Mouse (Mus musculus): ENCODE data around the gene Smarcc2. TPM values are rescaled to one million over a fixed set of nuclear protein-coding genes. Genes with fewer than 3 reads are reported as not detected.

Smarcc2 gene
- total and polyA plus RNA-seq, 2 experiments from 2014 or later = 32.9 to 40.8 TPM

DNA sequence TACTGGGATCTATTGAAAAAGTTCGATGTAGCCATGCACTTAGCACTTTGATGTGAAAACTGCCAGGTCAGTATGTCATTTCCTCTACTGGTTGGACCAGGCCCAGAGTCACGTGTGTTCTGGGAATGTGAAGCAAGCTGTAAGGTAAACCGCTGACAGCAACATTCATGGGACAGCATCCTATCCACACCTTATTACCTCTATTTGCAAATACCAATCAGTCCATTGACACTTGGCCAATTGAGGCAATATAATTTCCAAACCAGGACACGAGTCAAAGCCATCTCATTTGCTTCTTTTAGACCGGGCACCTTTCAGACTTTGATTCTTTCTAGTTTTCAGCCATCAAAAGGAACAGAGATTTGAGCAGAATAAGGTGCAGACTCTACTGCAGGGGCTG is 30.0 kb upstream of the Smarcc2 start:
- Histone ChIP-seq H3K27me3 (ENCODE audit: control insufficient read depth, insufficient read depth, low read length) (no peaks in the 10 kb centered on the region), H3K27ac (ENCODE audit: low read depth) (no peak overlapping the region), H3K4me2 (ENCODE audit: low read depth, low read length) (no peak overlapping the region), H3K4me1 (ENCODE audit: control insufficient read depth, insufficient read depth) (no peaks in the 10 kb centered on the region), H3K4me3 (ENCODE audit: low read depth, low read length) (no peak overlapping the region), H3K36me3 (replicated peaks; ENCODE audit: control insufficient read depth, insufficient read depth, low read length) (peaks cover 28% of the 10 kb centered on the region), H3K9ac (replicated peaks; ENCODE audit: low read depth, low read length) (no peak overlapping the region), H3K9me3 (replicated peaks; ENCODE audit: control insufficient read depth, low read length) (no peaks in the 10 kb centered on the region)
- no peak for DNase-seq (ENCODE audit: low spot score)
- no peak for ATAC-seq (ENCODE audit: insufficient read depth, low read depth)
- whole genome bisulfite sequencing = 76% methylated on average over 5 of the region's 5 CpGs
- TF ChIP-seq EP300 (IDR thresholded peaks at IDR 0.05; ENCODE audit: low read depth) (no peak), CTCF (IDR thresholded peaks at IDR 0.05; ENCODE audit: low read depth) (no peak)

DNA sequence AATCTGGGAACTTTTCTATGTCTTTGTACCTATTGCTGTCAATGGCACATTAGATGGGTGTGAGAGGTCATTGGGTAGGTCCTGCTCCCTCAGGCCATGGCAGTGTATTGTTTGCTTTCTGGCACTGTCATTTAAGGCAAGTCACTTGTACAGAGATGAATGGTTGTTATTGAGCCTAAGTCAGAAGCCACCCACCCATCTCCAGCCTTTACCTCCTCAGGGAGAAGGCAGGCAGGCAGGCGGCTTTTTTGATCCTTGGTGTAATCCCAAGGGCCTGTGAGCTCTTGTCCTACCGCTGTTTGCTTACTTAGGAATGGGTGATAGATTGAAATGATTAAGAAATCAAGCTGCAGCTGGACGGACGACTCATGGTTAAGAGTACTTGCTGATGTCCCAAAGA is 29.6 kb upstream of the Smarcc2 start:
- DNase-seq (ENCODE audit: low spot score) (no peak), ATAC-seq (ENCODE audit: insufficient read depth, low read depth) (no peak)
- Histone ChIP-seq H3K9me3 (replicated peaks; ENCODE audit: control insufficient read depth, low read length) (no peaks in the 10 kb centered on the region), H3K4me1 (ENCODE audit: control insufficient read depth, insufficient read depth) (no peaks in the 10 kb centered on the region), H3K4me2 (ENCODE audit: low read depth, low read length) (no peak overlapping the region), H3K36me3 (replicated peaks; ENCODE audit: control insufficient read depth, insufficient read depth, low read length) (peaks cover 28% of the 10 kb centered on the region), H3K27me3 (ENCODE audit: control insufficient read depth, insufficient read depth, low read length) (no peaks in the 10 kb centered on the region), H3K27ac (ENCODE audit: low read depth) (no peak overlapping the region), H3K9ac (replicated peaks; ENCODE audit: low read depth, low read length) (no peak overlapping the region), H3K4me3 (ENCODE audit: low read depth, low read length) (no peak overlapping the region)
- TF ChIP-seq CTCF (IDR thresholded peaks at IDR 0.05; ENCODE audit: low read depth) (no peak), EP300 (IDR thresholded peaks at IDR 0.05; ENCODE audit: low read depth) (no peak)
- 71% methylated on average over 4 of the region's 4 CpGs for WGBS

DNA sequence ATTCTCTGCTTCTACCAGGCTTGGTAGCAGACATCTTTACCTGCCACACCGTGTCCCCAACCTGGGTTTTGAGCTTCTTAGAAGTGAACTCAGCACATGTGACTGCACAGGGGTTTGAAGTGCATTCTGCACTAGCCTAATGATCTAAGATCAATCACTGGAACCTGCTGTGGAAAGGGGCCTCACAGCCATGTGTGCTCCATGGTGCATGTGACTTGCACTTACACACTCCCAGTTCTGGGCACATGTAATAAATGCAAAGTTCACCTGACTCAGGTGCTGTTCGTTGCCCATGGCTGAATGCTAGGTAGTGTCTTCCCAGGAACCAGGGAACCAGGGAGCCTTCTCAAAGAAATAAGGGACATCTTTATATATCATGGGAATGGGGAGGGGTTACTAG is 25.6 kb upstream of the Smarcc2 start:
- Histone ChIP-seq H3K9ac (replicated peaks; ENCODE audit: low read depth, low read length) (no peak overlapping the region), H3K27ac (ENCODE audit: low read depth) (no peak overlapping the region), H3K4me2 (ENCODE audit: low read depth, low read length) (no peak overlapping the region), H3K27me3 (ENCODE audit: control insufficient read depth, insufficient read depth, low read length) (no peaks in the 10 kb centered on the region), H3K9me3 (replicated peaks; ENCODE audit: control insufficient read depth, low read length) (no peaks in the 10 kb centered on the region), H3K4me3 (ENCODE audit: low read depth, low read length) (no peak overlapping the region), H3K36me3 (replicated peaks; ENCODE audit: control insufficient read depth, insufficient read depth, low read length) (peaks cover 49% of the 10 kb centered on the region), H3K4me1 (ENCODE audit: control insufficient read depth, insufficient read depth) (peaks cover 14% of the 10 kb centered on the region; the same call in 1 of the 2 replicates)
- DNase-seq (ENCODE audit: low spot score) (no peak), ATAC-seq (ENCODE audit: insufficient read depth, low read depth) (no peak)
- TF ChIP-seq CTCF (IDR thresholded peaks at IDR 0.05; ENCODE audit: low read depth) (no peak), EP300 (IDR thresholded peaks at IDR 0.05; ENCODE audit: low read depth) (no peak)
- WGBS = 91% methylated on average over 2 of the region's 2 CpGs

DNA sequence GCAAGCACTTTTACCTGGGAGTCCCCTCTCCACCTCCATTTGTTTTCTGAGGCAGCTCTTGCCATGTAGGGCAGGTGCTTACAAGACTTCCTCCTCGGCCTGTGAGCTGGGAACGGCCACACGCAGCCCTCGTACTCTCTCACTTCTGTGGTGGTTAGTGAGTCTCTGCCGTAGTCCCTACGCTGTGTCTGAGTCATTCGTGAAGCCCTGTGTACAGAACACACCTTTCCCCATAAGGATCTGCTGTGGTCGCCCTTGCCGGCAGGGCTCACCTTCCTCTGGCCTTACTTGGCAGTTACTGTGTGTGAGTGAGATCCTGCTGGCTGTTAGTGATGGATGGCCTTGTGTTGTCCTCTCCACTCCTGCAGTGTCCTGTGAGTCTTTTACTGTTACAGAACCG is 24.4 kb upstream of the Smarcc2 start:
- peaks cover 50% of the 10 kb centered on the region for H3K36me3 ChIP-seq (replicated peaks; ENCODE audit: control insufficient read depth, insufficient read depth, low read length)
- H3K4me2 ChIP-seq (ENCODE audit: low read depth, low read length) = no peak overlapping the region

DNA sequence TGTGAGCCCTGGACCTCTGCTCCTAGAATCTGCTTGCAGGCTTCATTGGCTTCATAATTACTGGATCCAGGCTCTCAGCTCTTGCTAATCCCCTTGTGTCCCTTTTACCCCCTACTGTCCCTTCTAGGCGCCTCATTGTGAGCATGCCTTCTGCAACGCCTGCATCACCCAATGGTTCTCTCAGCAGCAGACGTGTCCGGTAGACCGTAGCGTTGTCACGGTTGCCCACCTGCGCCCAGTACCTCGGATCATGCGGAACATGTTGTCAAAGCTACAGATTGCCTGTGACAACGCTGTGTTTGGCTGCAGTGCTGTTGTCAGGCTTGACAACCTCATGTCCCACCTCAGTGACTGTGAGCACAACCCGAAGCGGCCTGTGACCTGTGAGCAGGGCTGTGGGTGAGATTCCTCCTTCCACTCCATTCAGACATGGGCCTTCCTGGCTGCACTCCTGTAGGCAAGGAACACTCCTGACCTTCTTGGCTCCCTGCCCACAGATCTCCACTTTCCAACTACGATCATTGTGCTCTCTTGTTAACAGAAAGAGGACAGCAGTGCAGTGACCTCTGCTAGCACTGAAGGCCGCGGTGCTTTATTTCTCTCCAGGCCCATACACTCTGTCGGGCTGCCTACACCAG is 23.7 kb upstream of the Smarcc2 start:
- H3K27me3 ChIP-seq (ENCODE audit: control insufficient read depth, insufficient read depth, low read length) = no peaks in the 10 kb centered on the region
- ATAC-seq (ENCODE audit: insufficient read depth, low read depth) (peak; percentile 85), DNase-seq (ENCODE audit: low spot score) (peak; percentile 75)
- TF ChIP-seq CTCF (IDR thresholded peaks at IDR 0.05; ENCODE audit: low read depth) (no peak), EP300 (IDR thresholded peaks at IDR 0.05; ENCODE audit: low read depth) (no peak)
- no peaks in the 10 kb centered on the region for H3K9me3 ChIP-seq (replicated peaks; ENCODE audit: control insufficient read depth, low read length)
- peak overlapping the region; percentile 79 for H3K27ac ChIP-seq (ENCODE audit: low read depth)
- 66% methylated on average over 17 of the region's 17 CpGs for WGBS
- peaks cover 14% of the 10 kb centered on the region; the same call in 1 of the 2 replicates for H3K4me1 ChIP-seq (ENCODE audit: control insufficient read depth, insufficient read depth)
- H3K36me3 ChIP-seq (replicated peaks; ENCODE audit: control insufficient read depth, insufficient read depth, low read length) = peaks cover 47% of the 10 kb centered on the region
- H3K4me2 ChIP-seq (ENCODE audit: low read depth, low read length) = no peak overlapping the region
- no peak overlapping the region for H3K4me3 ChIP-seq (ENCODE audit: low read depth, low read length)
- H3K9ac ChIP-seq (replicated peaks; ENCODE audit: low read depth, low read length) = peak overlapping the region; percentile 11; the same call in 1 of the 2 replicates

More for the DNA sequence above, 24.4 kb upstream of the Smarcc2 start:
- Histone ChIP-seq H3K4me3 (ENCODE audit: low read depth, low read length) (no peak overlapping the region), H3K27me3 (ENCODE audit: control insufficient read depth, insufficient read depth, low read length) (no peaks in the 10 kb centered on the region), H3K27ac (ENCODE audit: low read depth) (peak overlapping the region; percentile 79), H3K9ac (replicated peaks; ENCODE audit: low read depth, low read length) (0 out of 2 replicates have a peak overlapping the region, but pooled peaks have one; percentile 11), H3K9me3 (replicated peaks; ENCODE audit: control insufficient read depth, low read length) (no peaks in the 10 kb centered on the region), H3K4me1 (ENCODE audit: control insufficient read depth, insufficient read depth) (peaks cover 14% of the 10 kb centered on the region; the same call in 1 of the 2 replicates)
- 81% methylated on average over 10 of the region's 10 CpGs for WGBS
- no peak for DNase-seq (ENCODE audit: low spot score)
- TF ChIP-seq CTCF (IDR thresholded peaks at IDR 0.05; ENCODE audit: low read depth) = no peak
- no peak for TF ChIP-seq EP300 (IDR thresholded peaks at IDR 0.05; ENCODE audit: low read depth)
- ATAC-seq (ENCODE audit: insufficient read depth, low read depth) = no peak

DNA sequence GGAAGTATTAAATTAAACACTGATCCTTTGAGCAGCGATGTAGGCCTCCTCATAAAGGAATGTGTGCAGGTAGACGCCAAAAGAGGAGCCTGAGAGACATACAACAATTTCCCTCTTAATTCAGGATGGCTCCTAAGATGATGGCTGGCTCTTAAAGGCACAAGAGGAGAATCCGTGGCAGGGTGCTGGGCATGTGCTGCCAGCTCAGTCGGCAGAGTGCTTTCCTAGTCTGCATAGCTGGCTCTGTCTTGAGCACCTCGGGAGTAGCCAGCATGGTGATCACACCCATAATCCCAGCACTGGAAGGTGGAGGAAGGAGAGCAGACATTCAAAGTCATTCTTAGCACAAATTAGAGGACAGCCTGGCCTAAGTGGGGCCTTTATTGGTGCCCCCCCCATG is 23.2 kb upstream of the Smarcc2 start:
- H3K4me2 ChIP-seq (ENCODE audit: low read depth, low read length) = no peak overlapping the region
- peaks cover 14% of the 10 kb centered on the region; the same call in 1 of the 2 replicates for H3K4me1 ChIP-seq (ENCODE audit: control insufficient read depth, insufficient read depth)
- 55% methylated on average over 5 of the region's 5 CpGs for WGBS
- TF ChIP-seq CTCF (IDR thresholded peaks at IDR 0.05; ENCODE audit: low read depth) (no peak), EP300 (IDR thresholded peaks at IDR 0.05; ENCODE audit: low read depth) (no peak)
- ATAC-seq (ENCODE audit: insufficient read depth, low read depth) = no peak
- no peaks in the 10 kb centered on the region for H3K27me3 ChIP-seq (ENCODE audit: control insufficient read depth, insufficient read depth, low read length)
- peak overlapping the region; percentile 11; the same call in 1 of the 2 replicates for H3K9ac ChIP-seq (replicated peaks; ENCODE audit: low read depth, low read length)
- H3K27ac ChIP-seq (ENCODE audit: low read depth) = peak overlapping the region; percentile 79
- peaks cover 44% of the 10 kb centered on the region for H3K36me3 ChIP-seq (replicated peaks; ENCODE audit: control insufficient read depth, insufficient read depth, low read length)
- H3K9me3 ChIP-seq (replicated peaks; ENCODE audit: control insufficient read depth, low read length) = no peaks in the 10 kb centered on the region
- no peak overlapping the region for H3K4me3 ChIP-seq (ENCODE audit: low read depth, low read length)
- no peak for DNase-seq (ENCODE audit: low spot score)

Measured in heart, postnatal 0 days (tissue).